Mouse (Mus musculus) neural tube, embryonic 11.5 days (tissue): ENCODE measurements around the gene Ctdnep1. TPM values are rescaled to one million over a fixed set of nuclear protein-coding genes. Genes with fewer than 3 reads are reported as not detected.
A peak's percentile ranks its signal among the peaks of the same experiment; 100 is the strongest.

Experiments used
- microRNA counts: library from miRNA; unstranded; fragments of <30 nt; microRNA quantifications from one replicate; lab custom pipeline; 2015
- microRNA-seq: library from miRNA; unstranded; fragments of <30 nt; microRNA quantifications from one replicate; pipeline ENCODE4, GENCODE M21; 2016
- polyA plus RNA-seq: library from polyadenylated mRNA; unstranded; fragments of >200 nt; fragmentation: Nextera tagmentation; extraction: Ambion mirVana; gene quantifications from 2 replicates; pipeline ENCODE4 v1.2.1, GENCODE M21; 2014

The Ctdnep1 gene
- polyA plus RNA-seq, 1 experiment from 2014 or later = 23.3 TPM

MicroRNAs within 50 kb of the gene (microRNA counts, 519-probe panel; counts per million panel counts)
- 171 counts per million, percentile 57 among the panel's probes with 10 or more counts for microRNA mmu-miR-324-3p (lab: Ali Mortazavi, UCI)
- 4,580 counts per million, percentile 83 among the panel's probes with 10 or more counts for microRNA mmu-miR-324-5p (lab: Ali Mortazavi, UCI)

Small RNA genes within 50 kb of the gene (microRNA-seq; reads per million reads assigned to microRNA genes)
- gene Gm44349 = not detected
- 2,716 reads per million, percentile 86 among the genes with 10 or more reads in this experiment for gene Mir324

Other genes starting within 250 kb of the Ctdnep1 start
- gene Polr2a, start 222.5 kb upstream of the Ctdnep1 start, polyA plus RNA-seq = 65.0 and 65.3 TPM in 2 replicates
- gene Slc35g3, start 219.2 kb upstream of the Ctdnep1 start, polyA plus RNA-seq = not detected in 2 replicates
- 0.99 and 1.3 TPM in 2 replicates for gene Zbtb4, start 215.2 kb upstream of the Ctdnep1 start, polyA plus RNA-seq
- gene Chrnb1, start 185.2 kb upstream of the Ctdnep1 start, polyA plus RNA-seq = 4.2 and 6.2 TPM in 2 replicates
- gene Fgf11, start 179.3 kb upstream of the Ctdnep1 start, polyA plus RNA-seq = 2.0 and 3.0 TPM in 2 replicates
- 0.69 and 0.88 TPM in 2 replicates for gene Tmem102, start 175.5 kb upstream of the Ctdnep1 start, polyA plus RNA-seq
- not detected in 2 replicates for gene Gm39566, start 165.9 kb upstream of the Ctdnep1 start, polyA plus RNA-seq
- not detected in 2 replicates for gene Spem2, start 162.7 kb upstream of the Ctdnep1 start, polyA plus RNA-seq
- gene Spem1, start 159.0 kb upstream of the Ctdnep1 start, polyA plus RNA-seq = 0.23 TPM in 1 of 2 replicates, not detected in the other
- 10.9 and 11.4 TPM in 2 replicates for gene Nlgn2, start 143.4 kb upstream of the Ctdnep1 start, polyA plus RNA-seq
- 289 and 296 TPM in 2 replicates for gene Tmem256, start 142.6 kb upstream of the Ctdnep1 start, polyA plus RNA-seq
- gene Plscr3, start 134.8 kb upstream of the Ctdnep1 start, polyA plus RNA-seq = 75.4 and 83.7 TPM in 2 replicates
- gene Tnk1, start 122.4 kb upstream of the Ctdnep1 start, polyA plus RNA-seq = 0.23 and 0.72 TPM in 2 replicates
- gene Tmem95, start 103.1 kb upstream of the Ctdnep1 start, polyA plus RNA-seq = not detected in 2 replicates
- gene Kctd11, start 99.8 kb upstream of the Ctdnep1 start, polyA plus RNA-seq = 3.1 and 3.6 TPM in 2 replicates
- gene Acap1, start 85.6 kb upstream of the Ctdnep1 start, polyA plus RNA-seq = 0.53 and 1.1 TPM in 2 replicates
- gene 2810408A11Rik, start 80.2 kb upstream of the Ctdnep1 start, polyA plus RNA-seq = 14.4 and 15.1 TPM in 2 replicates
- 14.2 and 18.0 TPM in 2 replicates for gene Neurl4, start 80.1 kb upstream of the Ctdnep1 start, polyA plus RNA-seq
- gene Gps2, start 67.3 kb upstream of the Ctdnep1 start, polyA plus RNA-seq = 84.0 and 93.7 TPM in 2 replicates
- 1,905 and 1,926 TPM in 2 replicates for gene Eif5a, start 59.2 kb upstream of the Ctdnep1 start, polyA plus RNA-seq
- 3.4 and 4.2 TPM in 2 replicates for gene Ybx2, start 45.4 kb upstream of the Ctdnep1 start, polyA plus RNA-seq
- gene Slc2a4, start 33.0 kb upstream of the Ctdnep1 start, polyA plus RNA-seq = 11.4 and 11.8 TPM in 2 replicates
- gene Cldn7, start 16.4 kb upstream of the Ctdnep1 start, polyA plus RNA-seq = 5.3 and 5.9 TPM in 2 replicates
- gene Elp5, start 1.4 kb downstream of the Ctdnep1 start, polyA plus RNA-seq = 149 and 168 TPM in 2 replicates
- gene Gabarap, start 10.0 kb downstream of the Ctdnep1 start, polyA plus RNA-seq = 530 and 552 TPM in 2 replicates
- gene Phf23, start 14.6 kb downstream of the Ctdnep1 start, polyA plus RNA-seq = 54.4 and 57.6 TPM in 2 replicates
- 35.8 and 39.0 TPM in 2 replicates for gene Dvl2, start 19.4 kb downstream of the Ctdnep1 start, polyA plus RNA-seq
- 49.3 and 54.1 TPM in 2 replicates for gene Acadvl, start 34.3 kb downstream of the Ctdnep1 start, polyA plus RNA-seq
- gene Dlg4, start 35.8 kb downstream of the Ctdnep1 start, polyA plus RNA-seq = 14.6 and 15.0 TPM in 2 replicates
- 0.41 TPM in 1 of 2 replicates, not detected in the other for gene Asgr1, start 72.9 kb downstream of the Ctdnep1 start, polyA plus RNA-seq
- 0.28 TPM in 1 of 2 replicates, not detected in the other for gene Asgr2, start 111.5 kb downstream of the Ctdnep1 start, polyA plus RNA-seq
- gene Mgl2, start 149.2 kb downstream of the Ctdnep1 start, polyA plus RNA-seq = not detected in 2 replicates
- gene Clec10a, start 175.0 kb downstream of the Ctdnep1 start, polyA plus RNA-seq = 0.38 and 0.39 TPM in 2 replicates
- 0.27 and 0.50 TPM in 2 replicates for gene Slc16a11, start 231.6 kb downstream of the Ctdnep1 start, polyA plus RNA-seq
- 14.3 and 16.9 TPM in 2 replicates for gene Slc16a13, start 239.9 kb downstream of the Ctdnep1 start, polyA plus RNA-seq
- 6.2 and 7.4 TPM in 2 replicates for gene Bcl6b, start 248.6 kb downstream of the Ctdnep1 start, polyA plus RNA-seq